Mouse (Mus musculus) CH12F3 (cell line): ENCODE measurements around the gene Ndufs2.

Experiments
- in situ Hi-C: fragments of 300-500 bp; cut with MboI; formaldehyde crosslinking; loops from 2 replicates; pipeline ENCODE4 v1.14.3; 2020; ENCODE audit warnings: low sequenced_read_pairs

Ndufs2 gene

GRCm38 (mm10) chr1:171232800-171233730, 18.1 kb downstream of the Ndufs2 start:
- in situ Hi-C loops = loop anchor here (10.0 kb wide), 1 partner anchor 338 kb away; no protein-coding TSS in a partner anchor

GRCm38 (mm10) chr1:171232348-171232747, 18.8 kb downstream of the Ndufs2 start:
- in situ Hi-C loops = loop anchor here (10.0 kb wide), 1 partner anchor 338 kb away; no protein-coding TSS in a partner anchor

- in situ Hi-C loops = loop anchor here (10.0 kb wide), 1 partner anchor 337 kb away; no protein-coding TSS in a partner anchor
Measured at GRCm38 (mm10) chr1:171231844-171232243, 19.3 kb downstream of the Ndufs2 start.

- in situ Hi-C loops = loop anchor here (10.0 kb wide), 1 partner anchor 335 kb away; no protein-coding TSS in a partner anchor
Measured at GRCm38 (mm10) chr1:171230215-171230614, 21.0 kb downstream of the Ndufs2 start.

GRCm38 (mm10) chr1:171229750-171230149, 21.4 kb downstream of the Ndufs2 start:
- in situ Hi-C loops = loop anchor here (10.0 kb wide), 1 partner anchor 335 kb away; no protein-coding TSS in a partner anchor

- in situ Hi-C loops = no loop called here
Measured at GRCm38 (mm10) chr1:171227879-171228278, 23.3 kb downstream of the Ndufs2 start.

GRCm38 (mm10) chr1:171226780-171227179, 24.4 kb downstream of the Ndufs2 start:
- in situ Hi-C loops = no loop called here

- in situ Hi-C loops = loop anchor here (5.0 kb wide), 1 partner anchor 93 kb away; no protein-coding TSS in a partner anchor
Measured at GRCm38 (mm10) chr1:171224857-171225256, 26.3 kb downstream of the Ndufs2 start, which contains the start of gene Apoa2. Gene Apoa2, plus strand, starts transcription at chr1:171225054.

- in situ Hi-C loops = loop anchor here (5.0 kb wide), 1 partner anchor 91 kb away; no protein-coding TSS in a partner anchor
Measured at GRCm38 (mm10) chr1:171223796-171224195, 27.4 kb downstream of the Ndufs2 start.

- in situ Hi-C loops = loop anchor here (5.0 kb wide), 1 partner anchor 91 kb away; no protein-coding TSS in a partner anchor
Measured at GRCm38 (mm10) chr1:171223168-171223567, 28.0 kb downstream of the Ndufs2 start.

- in situ Hi-C loops = loop anchor here (5.0 kb wide), 1 partner anchor 90 kb away; no protein-coding TSS in a partner anchor
Measured at GRCm38 (mm10) chr1:171222238-171223155, 28.7 kb downstream of the Ndufs2 start, which contains the start of gene Tomm40l. Gene Tomm40l, minus strand, starts transcription at chr1:171222514.

GRCm38 (mm10) chr1:171221281-171222193, 29.7 kb downstream of the Ndufs2 start:
- in situ Hi-C loops = loop anchor here (5.0 kb wide), 1 partner anchor 89 kb away; no protein-coding TSS in a partner anchor

- in situ Hi-C loops = loop anchor here (5.0 kb wide), 1 partner anchor 89 kb away; no protein-coding TSS in a partner anchor
Measured at GRCm38 (mm10) chr1:171220871-171221270, 30.3 kb downstream of the Ndufs2 start.

GRCm38 (mm10) chr1:171216241-171216955, 34.8 kb downstream of the Ndufs2 start:
- in situ Hi-C loops = no loop called here

GRCm38 (mm10) chr1:171213801-171214496, 37.2 kb downstream of the Ndufs2 start, which contains the start of gene Nr1i3:
Gene Nr1i3, plus strand, starts transcription at chr1:171213970.
- in situ Hi-C loops = no loop called here

GRCm38 (mm10) chr1:171212854-171213253, 38.3 kb downstream of the Ndufs2 start:
- in situ Hi-C loops = no loop called here

- in situ Hi-C loops = no loop called here
Measured at GRCm38 (mm10) chr1:171209409-171209808, 41.8 kb downstream of the Ndufs2 start.
